In genomic region chr9:60147401-60147800, GRCm38 (mm10) we compare ENCODE assay signal across 13 mouse cellular contexts.
"Had no signal": no experiment of that assay in that cellular context is flagged by ENCODE, and none has a peak within 500 bp of the region (broad histone marks: within the 10 kb centered on the region; RNA-seq: fewer than 3 reads in every experiment).

No protein-coding gene starts in this region.

- H3K4me3 ChIP-seq: liver, embryonic 12.5 days; midbrain, embryonic 15.5 days; neural tube, embryonic 15.5 days had no signal

- H3K36me3 ChIP-seq: liver, embryonic 12.5 days; midbrain, embryonic 15.5 days; neural tube, embryonic 15.5 days had no signal

- H3K4me1 ChIP-seq: liver, embryonic 12.5 days had no signal

- H3K9ac ChIP-seq: liver, embryonic 12.5 days; lung, embryonic 14.5 days; midbrain, embryonic 15.5 days; neural tube, embryonic 15.5 days had no signal

- DNase-seq: kidney, adult 8-10 months; kidney, postnatal 25 days; layer of hippocampus, adult 9-11 months; layer of hippocampus, postnatal 36 days; lung, embryonic 14.5 days; lung, postnatal 10 days; lung, postnatal 4 days; thymus, postnatal 4 days had no signal

- H3K9me3 ChIP-seq: liver, embryonic 12.5 days; midbrain, embryonic 15.5 days; neural tube, embryonic 15.5 days had no signal

- H3K27me3 ChIP-seq: liver, embryonic 12.5 days; midbrain, embryonic 15.5 days; neural tube, embryonic 15.5 days had no signal

- H3K4me2 ChIP-seq: liver, embryonic 12.5 days; lung, embryonic 14.5 days; midbrain, embryonic 11.5 days; midbrain, embryonic 15.5 days; neural tube, embryonic 15.5 days had no signal

- H3K27ac ChIP-seq: liver, embryonic 12.5 days; midbrain, embryonic 15.5 days; neural tube, embryonic 15.5 days; stomach, postnatal 0 days had no signal

- ATAC-seq: liver, embryonic 12.5 days; midbrain, embryonic 15.5 days had no signal
